Mouse (Mus musculus): ENCODE results near the gene Grip1. TPM values are rescaled to one million over a fixed set of nuclear protein-coding genes. Genes with fewer than 3 reads are reported as not detected.
A peak's percentile ranks its signal among the peaks of the same experiment; 100 is the strongest.

The Grip1 gene
- total and polyA plus RNA-seq, 3 experiments, result 0.31 to 0.45 (median 0.42) TPM

DNA sequence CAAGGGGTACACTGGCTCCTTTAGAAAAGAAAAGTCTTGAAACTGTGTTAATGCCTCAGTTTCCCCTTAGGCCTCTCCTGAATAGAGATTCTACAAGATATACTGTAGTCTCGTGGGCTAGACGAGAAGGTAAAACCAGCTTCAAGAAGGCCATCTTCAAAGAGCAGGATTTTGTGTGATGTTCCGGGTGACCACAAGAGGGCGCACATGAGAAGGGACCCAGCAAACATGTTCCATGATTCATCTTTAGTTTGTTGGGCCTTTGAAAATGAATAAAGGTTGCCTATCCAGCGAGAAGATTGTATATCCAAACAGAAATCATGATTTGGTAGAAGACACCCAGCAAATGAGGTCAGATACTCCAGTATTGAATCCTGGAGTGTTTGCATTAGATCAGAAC lies 610.8 kb downstream of the Grip1 start:
- Histone ChIP-seq H3K27ac (no peak overlapping the region), H3K4me3 (no peak overlapping the region), H3K79me2 (replicated peaks; ENCODE audit: control insufficient read depth, insufficient read depth, low read length) (no peaks in the 10 kb centered on the region), H3K36me3 (ENCODE audit: control insufficient read depth, insufficient read depth, low read length) (no peaks in the 10 kb centered on the region), H3K4me1 (ENCODE audit: control insufficient read depth, insufficient read depth, low read length) (no peaks in the 10 kb centered on the region), H3K9ac (ENCODE audit: low read depth, low read length) (no peak overlapping the region), H3K27me3 (ENCODE audit: control insufficient read depth, insufficient read depth, low read length) (no peaks in the 10 kb centered on the region)
- 21% methylated on average over 5 of the region's 5 CpGs for WGBS
- TF ChIP-seq EP300 (IDR thresholded peaks at IDR 0.05; ENCODE audit: insufficient read depth, low read depth, low read length), result no peak
- peak; percentile 89 for TF ChIP-seq CTCF (IDR thresholded peaks at IDR 0.05)
- intact Hi-C loops (cut with DNase I), result loop anchor here (1.0 kb wide), 1 partner anchor 61 kb away; no protein-coding TSS in a partner anchor
- peak; percentile 14 to 62 for DNase-seq

DNA sequence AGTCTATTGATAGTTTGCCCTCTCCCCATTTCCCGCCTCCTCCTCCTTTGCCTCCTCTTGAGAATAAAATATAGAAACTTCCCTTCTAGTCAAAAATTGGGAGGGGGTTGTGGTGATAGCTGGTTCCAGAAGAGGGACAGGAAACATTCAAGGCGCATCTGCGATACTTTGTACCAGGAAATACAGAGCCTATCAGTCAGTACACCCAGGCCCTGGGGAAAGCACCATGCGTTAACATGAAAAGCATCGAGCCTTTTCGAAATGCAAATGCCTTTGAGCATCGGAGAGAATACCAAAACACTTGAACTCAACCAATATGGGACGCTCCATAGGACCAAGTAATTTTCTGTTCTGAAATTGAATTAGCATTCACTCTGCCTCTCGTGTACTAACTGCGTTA lies 612.7 kb downstream of the Grip1 start:
- TF ChIP-seq EP300 (IDR thresholded peaks at IDR 0.05; ENCODE audit: insufficient read depth, low read depth, low read length) (no peak), CTCF (IDR thresholded peaks at IDR 0.05) (no peak), POLR2A (IDR thresholded peaks at IDR 0.05; ENCODE audit: insufficient read depth, low read depth, low read length) (no peak)
- intact Hi-C loops (cut with DNase I), result no loop called here
- 93% methylated on average over 10 of the region's 10 CpGs for WGBS
- no peaks in the 10 kb centered on the region for H3K36me3 ChIP-seq (ENCODE audit: control insufficient read depth, insufficient read depth, low read length)
- H3K4me3 ChIP-seq, result no peak overlapping the region
- H3K79me2 ChIP-seq (replicated peaks; ENCODE audit: control insufficient read depth, insufficient read depth, low read length), result no peaks in the 10 kb centered on the region
- H3K27ac ChIP-seq, result no peak overlapping the region
- H3K27me3 ChIP-seq (ENCODE audit: control insufficient read depth, insufficient read depth, low read length), result no peaks in the 10 kb centered on the region
- DNase-seq, result no peak
- H3K9ac ChIP-seq (ENCODE audit: low read depth, low read length), result no peak overlapping the region
- H3K4me1 ChIP-seq (ENCODE audit: control insufficient read depth, insufficient read depth, low read length), result no peaks in the 10 kb centered on the region

DNA sequence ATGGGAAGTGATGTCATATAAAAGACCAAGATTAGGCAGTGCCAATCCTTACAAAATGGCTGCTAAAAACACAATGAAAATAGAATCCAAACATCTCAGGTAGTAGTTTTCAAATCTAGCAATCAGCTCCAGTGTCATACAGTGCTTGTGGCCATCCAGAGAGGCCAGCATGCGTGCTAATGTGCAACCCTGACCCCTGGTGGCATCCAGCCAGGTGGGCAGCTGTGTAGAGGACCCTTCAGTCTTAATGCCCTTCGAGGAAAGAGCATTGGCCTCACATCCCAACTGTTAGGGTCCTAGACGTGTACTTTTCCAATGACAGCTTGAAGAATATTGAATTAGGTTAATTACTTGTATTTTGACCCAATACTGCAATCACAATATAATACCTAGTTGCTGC lies 624.2 kb downstream of the Grip1 start:
- intact Hi-C loops (cut with DNase I), result no loop called here

DNA sequence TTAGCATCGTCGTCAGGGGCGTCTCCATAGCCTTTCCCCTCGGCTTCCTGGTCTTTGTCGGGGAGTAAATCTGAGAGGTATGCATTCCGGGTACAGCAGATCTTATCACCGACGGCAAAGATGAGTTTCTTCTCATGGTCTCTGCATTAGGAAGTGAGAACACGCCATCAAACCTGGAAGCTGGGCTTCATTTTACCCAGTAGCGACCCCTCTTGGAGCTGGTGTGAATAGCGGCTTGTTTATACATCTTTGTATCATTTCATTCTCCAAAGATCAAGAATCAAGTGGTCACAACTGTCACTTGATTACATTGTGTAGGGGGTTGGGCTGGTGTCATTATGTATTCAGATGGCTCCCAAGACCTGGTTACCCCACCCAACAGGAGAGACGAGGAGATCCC lies 638.9 kb downstream of the Grip1 start:
- H3K79me2 ChIP-seq (replicated peaks; ENCODE audit: control insufficient read depth, insufficient read depth, low read length), result no peaks in the 10 kb centered on the region
- H3K27me3 ChIP-seq (ENCODE audit: control insufficient read depth, insufficient read depth, low read length), result no peaks in the 10 kb centered on the region
- H3K4me3 ChIP-seq, result no peak overlapping the region
- no peak overlapping the region for H3K27ac ChIP-seq
- intact Hi-C loops (cut with DNase I), result no loop called here
- no peaks in the 10 kb centered on the region for H3K4me1 ChIP-seq (ENCODE audit: control insufficient read depth, insufficient read depth, low read length)
- no peaks in the 10 kb centered on the region for H3K36me3 ChIP-seq (ENCODE audit: control insufficient read depth, insufficient read depth, low read length)
- no peak for TF ChIP-seq EP300 (IDR thresholded peaks at IDR 0.05; ENCODE audit: insufficient read depth, low read depth, low read length)
- no peak for TF ChIP-seq CTCF (IDR thresholded peaks at IDR 0.05)
- no peak for DNase-seq
- 88% methylated on average over 12 of the region's 12 CpGs for WGBS
- no peak overlapping the region for H3K9ac ChIP-seq (ENCODE audit: low read depth, low read length)

More for the DNA sequence above, 624.2 kb downstream of the Grip1 start:
- H3K4me1 ChIP-seq (ENCODE audit: control insufficient read depth, insufficient read depth, low read length), result no peaks in the 10 kb centered on the region
- TF ChIP-seq CTCF (IDR thresholded peaks at IDR 0.05) (no peak), POLR2A (IDR thresholded peaks at IDR 0.05; ENCODE audit: insufficient read depth, low read depth, low read length) (no peak), EP300 (IDR thresholded peaks at IDR 0.05; ENCODE audit: insufficient read depth, low read depth, low read length) (no peak)
- WGBS, result 79% methylated on average over 3 of the region's 3 CpGs
- no peak for DNase-seq
- no peak overlapping the region for H3K4me3 ChIP-seq
- H3K79me2 ChIP-seq (replicated peaks; ENCODE audit: control insufficient read depth, insufficient read depth, low read length), result no peaks in the 10 kb centered on the region
- H3K9ac ChIP-seq (ENCODE audit: low read depth, low read length), result no peak overlapping the region
- H3K27me3 ChIP-seq (ENCODE audit: control insufficient read depth, insufficient read depth, low read length), result no peaks in the 10 kb centered on the region
- no peaks in the 10 kb centered on the region for H3K36me3 ChIP-seq (ENCODE audit: control insufficient read depth, insufficient read depth, low read length)
- no peak overlapping the region for H3K27ac ChIP-seq

DNA sequence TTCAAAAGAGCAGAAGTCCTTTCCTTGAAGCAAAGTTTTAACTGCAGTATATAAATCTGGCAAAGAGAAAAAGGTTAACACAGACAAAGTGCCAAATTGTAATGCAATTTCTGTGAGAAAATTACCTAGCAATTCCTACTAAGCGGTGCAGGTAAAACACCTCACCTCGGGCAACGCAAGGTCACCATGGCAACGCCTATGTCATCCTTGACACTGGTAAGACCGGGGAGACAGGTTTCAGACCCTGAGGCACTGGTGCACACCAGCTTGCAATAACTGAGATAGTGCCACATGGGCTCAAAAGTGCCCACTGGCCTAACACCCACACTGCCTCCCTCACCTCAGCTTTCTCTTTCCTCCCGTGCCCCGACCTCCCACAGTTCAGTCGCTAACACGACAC lies 641.5 kb downstream of the Grip1 start:
- WGBS, result 95% methylated on average over 9 of the region's 9 CpGs
- TF ChIP-seq EP300 (IDR thresholded peaks at IDR 0.05; ENCODE audit: insufficient read depth, low read depth, low read length), result no peak
- no peak for TF ChIP-seq POLR2A (IDR thresholded peaks at IDR 0.05; ENCODE audit: insufficient read depth, low read depth, low read length)
- no peak for TF ChIP-seq CTCF (IDR thresholded peaks at IDR 0.05)
- intact Hi-C loops (cut with DNase I), result no loop called here
- no peak overlapping the region for H3K4me3 ChIP-seq
- H3K9ac ChIP-seq (ENCODE audit: low read depth, low read length), result no peak overlapping the region
- H3K36me3 ChIP-seq (ENCODE audit: control insufficient read depth, insufficient read depth, low read length), result no peaks in the 10 kb centered on the region
- no peaks in the 10 kb centered on the region for H3K4me1 ChIP-seq (ENCODE audit: control insufficient read depth, insufficient read depth, low read length)
- no peak overlapping the region for H3K27ac ChIP-seq
- no peaks in the 10 kb centered on the region for H3K79me2 ChIP-seq (replicated peaks; ENCODE audit: control insufficient read depth, insufficient read depth, low read length)
- H3K27me3 ChIP-seq (ENCODE audit: control insufficient read depth, insufficient read depth, low read length), result no peaks in the 10 kb centered on the region
- no peak for DNase-seq

DNA sequence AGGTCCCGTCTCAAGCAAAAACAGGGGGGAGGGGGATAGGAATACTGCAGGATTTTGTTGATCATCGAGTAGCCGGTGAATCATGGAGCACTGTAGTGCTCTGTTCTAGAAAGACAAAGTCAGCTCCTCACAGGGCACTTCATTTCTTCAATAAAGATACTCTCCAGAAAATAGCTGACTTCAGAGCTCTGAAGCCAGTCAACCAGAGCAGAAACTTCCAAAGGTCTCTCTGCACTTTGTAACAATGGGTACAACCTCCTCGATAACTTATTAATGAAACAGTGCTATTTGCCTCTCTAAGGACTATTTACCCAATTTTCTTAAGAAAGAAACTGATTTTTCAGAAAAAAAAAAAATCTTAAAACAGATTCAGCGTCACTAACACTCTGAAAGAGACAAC lies 642.1 kb downstream of the Grip1 start:
- Histone ChIP-seq H3K27me3 (ENCODE audit: control insufficient read depth, insufficient read depth, low read length) (no peaks in the 10 kb centered on the region), H3K79me2 (replicated peaks; ENCODE audit: control insufficient read depth, insufficient read depth, low read length) (no peaks in the 10 kb centered on the region), H3K9ac (ENCODE audit: low read depth, low read length) (no peak overlapping the region), H3K4me1 (ENCODE audit: control insufficient read depth, insufficient read depth, low read length) (no peaks in the 10 kb centered on the region), H3K4me3 (no peak overlapping the region), H3K27ac (no peak overlapping the region), H3K36me3 (ENCODE audit: control insufficient read depth, insufficient read depth, low read length) (no peaks in the 10 kb centered on the region)
- TF ChIP-seq CTCF (IDR thresholded peaks at IDR 0.05), result no peak
- TF ChIP-seq EP300 (IDR thresholded peaks at IDR 0.05; ENCODE audit: insufficient read depth, low read depth, low read length), result no peak
- TF ChIP-seq POLR2A (IDR thresholded peaks at IDR 0.05; ENCODE audit: insufficient read depth, low read depth, low read length), result no peak
- no peak for DNase-seq
- WGBS, result 97% methylated on average over 5 of the region's 5 CpGs
- intact Hi-C loops (cut with DNase I), result no loop called here
